Mouse (Mus musculus) liver, postnatal 0 days (tissue): ENCODE results near the gene Ehmt2.

Source experiments
- CTCF ChIP-seq: sonication (generic); IDR thresholded peaks from 2 replicates; pipeline ENCODE4 v1.5.1; 2016; ENCODE audit warnings: antibody characterized with exemption, low read depth
- EP300 ChIP-seq: IDR thresholded peaks from 2 replicates; pipeline ENCODE4 v1.6.1; 2016; ENCODE audit warnings: antibody characterized with exemption, low read depth, mild to moderate bottlenecking

DNA sequence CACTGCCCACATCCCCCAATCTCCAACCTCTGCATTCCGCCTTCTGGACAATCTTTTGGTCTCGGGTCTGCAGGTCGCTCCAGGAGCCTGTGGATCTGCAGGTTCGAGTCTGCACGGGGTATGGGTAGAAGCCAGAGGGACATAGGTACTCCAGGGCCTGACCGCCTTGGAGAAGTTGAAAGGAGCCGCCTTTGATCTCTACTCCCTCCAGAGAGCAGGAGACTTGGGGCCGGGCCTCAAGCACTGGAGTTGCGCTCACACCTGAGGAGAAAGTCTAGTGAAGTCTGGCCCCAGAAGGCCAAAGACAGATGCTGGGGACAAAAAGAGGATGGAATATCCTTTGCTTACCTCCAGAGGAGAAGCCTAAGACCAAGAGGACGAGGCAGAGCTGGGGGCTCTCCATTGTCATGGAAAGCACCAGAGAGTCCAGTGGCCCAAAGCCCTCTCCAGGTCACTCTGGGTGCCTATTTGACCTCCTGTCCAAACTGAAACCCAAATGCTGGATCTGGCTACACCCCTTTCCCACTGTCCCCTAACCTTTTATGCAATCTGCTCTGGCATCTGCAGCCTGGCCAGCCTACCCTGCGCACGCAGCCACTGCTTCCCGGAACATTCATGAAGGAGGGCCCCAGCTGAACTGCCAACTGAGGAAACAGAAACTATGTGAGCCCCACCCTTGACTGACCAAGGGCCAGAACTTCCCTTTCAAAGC is 36.4 kb upstream of the Ehmt2 start:
- TF ChIP-seq CTCF (no peak), EP300 (no peak)
